Mouse (Mus musculus) CH12.LX (cell line): ENCODE results near the gene Sec22b. TPM values are rescaled to one million over a fixed set of nuclear protein-coding genes. Genes with fewer than 3 reads are reported as not detected.

Source experiments
- DNase-seq: peaks from one replicate; pipeline ENCODE4 v3.0.0-alpha.2; 2013; ENCODE audit errors: extremely low read depth
- H3K27ac ChIP-seq: 2 replicates; pipeline ENCODE4 v1.5.1; 2012; ENCODE audit warnings: low read depth, mild to moderate bottlenecking, control low read depth, moderate library complexity; ENCODE audit not compliant: insufficient read depth
- H3K27me3 ChIP-seq: replicated peaks from 2 replicates; pipeline ENCODE3; 2012; ENCODE audit warnings: inconsistent platforms
- H3K36me3 ChIP-seq, 2 experiments: replicated peaks in 1 of 2; 2 replicates each; pipeline versions ENCODE3 to v1.6.1; 2012; ENCODE audit warnings: inconsistent platforms in 1 of 2, low read length in 1 of 2, mild to moderate bottlenecking in 1 of 2, mixed read lengths in 1 of 2, moderate library complexity in 1 of 2; ENCODE audit not compliant: control insufficient read depth in 1 of 2, insufficient read depth in 1 of 2
- H3K4me1 ChIP-seq, 2 experiments: 2 replicates each; pipeline ENCODE4 v1.6.1; 2012; ENCODE audit warnings: inconsistent platforms in 1 of 2, moderate library complexity in 1 of 2; ENCODE audit not compliant: insufficient read depth in 2 of 2, control insufficient read depth in 1 of 2
- H3K4me2 ChIP-seq: 2 replicates; pipeline ENCODE4 v1.6.1; 2012; ENCODE audit warnings: low read depth, mild to moderate bottlenecking, control low read depth; ENCODE audit not compliant: poor library complexity, insufficient read depth, severe bottlenecking
- H3K4me3 ChIP-seq, 3 experiments: fragments of 150-350 bp in 1 of 3; sonication (generic) in 1 of 3; replicated peaks in 1 of 3; 2 replicates each; pipeline versions ENCODE3 to v1.5.1; 2011 to 2012; ENCODE audit warnings: low read depth in 2 of 3, low read length in 2 of 3, mild to moderate bottlenecking in 2 of 3, moderate library complexity in 2 of 3, control low read depth in 1 of 3, improper control_type of control experiment in 1 of 3, inconsistent platforms in 1 of 3, mixed read lengths in 1 of 3; ENCODE audit not compliant: poor library complexity in 1 of 3
- H3K79me2 ChIP-seq: replicated peaks from 2 replicates; pipeline ENCODE4 v1.6.1; 2012; ENCODE audit warnings: mild to moderate bottlenecking, moderate library complexity; ENCODE audit not compliant: control insufficient read depth, poor library complexity, insufficient read depth, severe bottlenecking; ENCODE audit errors: extremely low read depth
- H3K9ac ChIP-seq: 2 replicates; pipeline ENCODE4 v1.6.1; 2012; ENCODE audit warnings: low read depth, mild to moderate bottlenecking, control low read depth, moderate library complexity; ENCODE audit not compliant: insufficient read depth
- H3K9me3 ChIP-seq: replicated peaks from 2 replicates; pipeline ENCODE3; 2012; ENCODE audit warnings: low read length, inconsistent platforms, mixed read lengths
- CTCF ChIP-seq, 2 experiments: IDR thresholded peaks in 1 of 2; conservative IDR thresholded peaks in 1 of 2; 2 replicates each; pipeline ENCODE4 v1.5.1; 2011 to 2012; ENCODE audit warnings: low read depth in 2 of 2, low read length in 2 of 2, improper control_type of control experiment in 1 of 2, inconsistent platforms in 1 of 2, mild to moderate bottlenecking in 1 of 2, moderate library complexity in 1 of 2
- EP300 ChIP-seq: IDR thresholded peaks from 2 replicates; pipeline ENCODE4 v1.6.1; 2011; ENCODE audit warnings: low read length, improper control_type of control experiment
- IRF4 ChIP-seq: IDR thresholded peaks from 2 replicates; pipeline ENCODE4 v1.6.1; 2014; ENCODE audit warnings: low read depth, mild to moderate bottlenecking, inconsistent platforms, low read length, improper control_type of control experiment
- MAFK ChIP-seq: IDR thresholded peaks from 2 replicates; pipeline ENCODE4 v1.6.1; 2011; ENCODE audit warnings: low read length, improper control_type of control experiment; ENCODE audit not compliant: insufficient replicate concordance
- MAX ChIP-seq: IDR thresholded peaks from 2 replicates; pipeline ENCODE4 v1.6.1; 2011; ENCODE audit warnings: low read length, improper control_type of control experiment
- MEF2A ChIP-seq: IDR thresholded peaks from 2 replicates; pipeline ENCODE4 v1.6.1; 2014; ENCODE audit warnings: low read depth, mild to moderate bottlenecking, inconsistent platforms, low read length, improper control_type of control experiment, borderline replicate concordance
- MYC ChIP-seq: IDR thresholded peaks from 2 replicates; pipeline ENCODE4 v1.6.1; 2011; ENCODE audit warnings: low read depth, mild to moderate bottlenecking, improper control_type of control experiment, low read length
- NELFE ChIP-seq: IDR thresholded peaks from 2 replicates; pipeline ENCODE4 v1.6.1; 2011; ENCODE audit warnings: low read depth, low read length, improper control_type of control experiment
- RAD21 ChIP-seq: IDR thresholded peaks from 2 replicates; pipeline ENCODE4 v1.6.1; 2011; ENCODE audit warnings: low read depth, mild to moderate bottlenecking, low read length, improper control_type of control experiment, moderate library complexity
- SMC3 ChIP-seq: IDR thresholded peaks from 2 replicates; pipeline ENCODE4 v1.6.1; 2011; ENCODE audit warnings: low read depth, low read length, improper control_type of control experiment
- TBP ChIP-seq: conservative IDR thresholded peaks from 2 replicates; pipeline ENCODE4 v1.6.1; 2011; ENCODE audit warnings: low read depth, low read length, improper control_type of control experiment
- USF1 ChIP-seq: IDR thresholded peaks from 2 replicates; pipeline ENCODE4 v1.6.1; 2014; ENCODE audit warnings: low read depth, mild to moderate bottlenecking, inconsistent platforms, low read length, improper control_type of control experiment
- ZMIZ1 ChIP-seq: IDR thresholded peaks from 2 replicates; pipeline ENCODE4 v1.6.1; 2012; ENCODE audit warnings: low read depth, mild to moderate bottlenecking, inconsistent platforms, low read length, improper control_type of control experiment
- ZNF384 ChIP-seq: IDR thresholded peaks from 2 replicates; pipeline ENCODE4 v1.6.1; 2012; ENCODE audit warnings: low read depth, low read length, improper control_type of control experiment, inconsistent platforms
- dilution Hi-C: fragments of 300-500 bp; cut with MboI; formaldehyde crosslinking; loops from 2 replicates; pipeline ENCODE4 v1.14.3; 2020; ENCODE audit warnings: low sequenced_read_pairs; ENCODE audit not compliant: extremely low pct_unique_long_range_greater_than_20kb, extremely low pct_ligation_motif_present
- in situ Hi-C: fragments of 300-500 bp; cut with MboI; formaldehyde crosslinking; loops from 3 replicates; pipeline ENCODE4 v1.14.3; 2019; ENCODE audit warnings: low sequenced_read_pairs, low pct_ligation_motif_present, low pct_unique_long_range_greater_than_20kb, mixed read lengths
- polyA plus RNA-seq: library from polyadenylated mRNA; unstranded; fragments of >175 nt; gene quantifications from 2 replicates; pipeline ENCODE4 v1.2.1, GENCODE M21; 2012; ENCODE audit warnings: low read depth; ENCODE audit not compliant: insufficient read length
- total RNA-seq, 2 experiments: library from RNA; depleted of rRNA; stranded (reverse); fragments of 300-350 nt in 1 of 2; fragments of >200 nt in 1 of 2; gene quantifications; 2 replicates each; pipeline ENCODE4 v1.2.3; 2012 to 2014

Gene Sec22b
- total and polyA plus RNA-seq, 3 experiments: 42.6 to 82.8 (median 82.4) TPM

DNA sequence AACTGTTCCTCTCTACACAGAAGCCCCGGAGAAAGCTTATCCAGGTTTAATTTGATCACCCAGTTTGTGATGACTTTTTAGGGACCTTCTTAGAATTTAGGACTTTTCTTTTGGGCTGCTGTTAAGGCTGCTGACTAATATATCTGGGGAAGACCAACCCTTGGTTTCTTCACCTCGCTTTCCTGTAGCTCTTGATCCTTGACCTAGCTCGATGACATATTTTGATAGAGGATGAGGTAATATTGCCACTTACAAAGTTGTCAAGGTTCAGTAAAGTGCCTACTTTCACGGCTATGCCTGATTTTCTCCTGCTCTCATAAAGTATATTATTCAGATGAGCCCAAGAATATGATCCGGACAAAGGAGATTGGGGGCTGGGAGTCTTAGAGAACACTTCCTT, 596 bp downstream of the Sec22b start:
- no peak for DNase-seq
- TF ChIP-seq EP300 (no peak), MAX (no peak)
- dilution Hi-C loops (no loop called here), in situ Hi-C loops (no loop called here)
- Histone ChIP-seq H3K9me3 (no peaks in the 10 kb centered on the region), H3K27me3 (no peaks in the 10 kb centered on the region), H3K4me2 (peak overlapping the region; percentile 69), H3K79me2 (peaks cover 22% of the 10 kb centered on the region), H3K4me1 (peaks cover 6 to 21% of the 10 kb centered on the region in 2 experiments), H3K27ac (no peak overlapping the region), H3K9ac (peak overlapping the region; percentile 70), H3K36me3 (peaks cover 0 to 18% of the 10 kb centered on the region in 2 experiments), H3K4me3 (peak overlapping the region; percentile 96 to 100 (median 98))

DNA sequence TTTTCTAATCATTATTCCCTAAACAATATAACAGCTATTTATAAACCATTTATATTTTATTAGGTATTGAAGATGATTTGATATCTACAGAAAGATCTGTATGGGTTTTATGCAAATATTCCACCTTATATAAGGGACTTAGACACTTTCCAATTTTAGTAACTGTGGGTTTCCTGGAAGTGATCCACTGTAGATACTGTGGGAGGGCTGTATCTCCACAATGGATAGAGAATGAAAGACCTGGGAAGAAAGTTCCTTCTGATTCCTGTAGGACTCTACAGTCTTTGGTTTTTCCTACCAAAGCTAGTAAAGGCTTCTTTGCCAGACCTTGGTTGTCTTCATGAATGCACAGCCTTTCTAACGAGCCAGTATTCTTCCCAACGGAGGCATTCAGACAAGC, 8.7 kb downstream of the Sec22b start:
- Histone ChIP-seq H3K4me2 (no peak overlapping the region), H3K9ac (no peak overlapping the region), H3K27me3 (no peaks in the 10 kb centered on the region), H3K4me1 (no peaks in the 10 kb centered on the region), H3K9me3 (no peaks in the 10 kb centered on the region)
- in situ Hi-C loops: no loop called here
- TF ChIP-seq ZMIZ1: no peak
- no peak for TF ChIP-seq MAFK
- no peak for TF ChIP-seq IRF4
- TF ChIP-seq USF1: no peak
- TF ChIP-seq TBP: no peak
- TF ChIP-seq, all 38 proteins: peak for 0
- no peak overlapping the region for H3K4me3 ChIP-seq
- peaks cover 14 to 69% of the 10 kb centered on the region in 2 experiments for H3K36me3 ChIP-seq
- H3K79me2 ChIP-seq: peaks cover 11% of the 10 kb centered on the region
- DNase-seq: no peak
- H3K27ac ChIP-seq: no peak overlapping the region
- dilution Hi-C loops: no loop called here

DNA sequence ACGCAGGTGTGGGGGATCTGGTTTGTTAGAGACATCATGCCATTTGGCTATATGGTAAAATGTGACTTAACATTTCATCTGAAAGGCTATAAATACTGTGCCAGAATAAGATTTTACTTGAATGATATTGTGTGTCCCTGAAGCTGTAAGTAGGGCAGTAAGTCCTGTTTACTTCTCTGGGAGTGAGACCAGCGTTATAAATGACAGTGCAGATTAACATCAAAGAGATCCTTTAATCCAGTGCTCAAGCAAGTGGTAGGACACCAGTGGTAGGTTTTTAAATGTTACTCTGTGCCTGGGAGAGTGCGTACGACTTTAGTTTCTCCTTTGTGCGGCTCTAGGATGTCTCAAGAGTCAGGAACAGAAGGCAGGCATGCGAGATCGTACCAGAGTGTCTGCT, 10.1 kb downstream of the Sec22b start:
- no peaks in the 10 kb centered on the region for H3K4me1 ChIP-seq
- H3K27me3 ChIP-seq: no peaks in the 10 kb centered on the region
- no peaks in the 10 kb centered on the region for H3K9me3 ChIP-seq
- no peak overlapping the region for H3K9ac ChIP-seq
- no peak for TF ChIP-seq NELFE
- TF ChIP-seq USF1: no peak
- H3K4me3 ChIP-seq: no peak overlapping the region
- H3K36me3 ChIP-seq: peaks cover 24 to 77% of the 10 kb centered on the region in 2 experiments
- in situ Hi-C loops: no loop called here
- dilution Hi-C loops: no loop called here
- no peak overlapping the region for H3K4me2 ChIP-seq
- no peak overlapping the region for H3K27ac ChIP-seq
- DNase-seq: no peak
- H3K79me2 ChIP-seq: peaks cover 11% of the 10 kb centered on the region

DNA sequence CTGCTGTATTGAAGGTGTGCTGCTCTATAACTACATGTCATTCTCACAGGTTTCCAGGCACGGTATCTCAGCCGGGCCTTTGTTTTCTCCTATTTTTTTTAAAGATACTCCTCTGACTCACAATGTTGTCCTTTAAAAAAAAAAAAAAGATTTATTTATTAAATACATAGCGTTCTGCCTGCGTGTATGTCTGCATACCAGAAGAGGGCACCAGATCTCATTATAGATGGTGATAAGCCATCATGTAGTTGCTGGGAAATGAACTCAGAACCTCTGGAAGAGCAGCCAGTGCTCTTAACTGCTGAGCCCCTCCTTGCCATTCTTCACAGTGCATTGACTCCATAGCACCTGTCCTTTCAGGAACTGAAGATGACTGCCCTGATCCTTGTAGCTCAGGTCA, 14.1 kb downstream of the Sec22b start:
- no peaks in the 10 kb centered on the region for H3K9me3 ChIP-seq
- H3K9ac ChIP-seq: no peak overlapping the region
- no peak for DNase-seq
- no peak overlapping the region for H3K4me2 ChIP-seq
- peaks cover 29 to 79% of the 10 kb centered on the region in 2 experiments for H3K36me3 ChIP-seq
- dilution Hi-C loops: no loop called here
- H3K27me3 ChIP-seq: no peaks in the 10 kb centered on the region
- H3K27ac ChIP-seq: no peak overlapping the region
- no peak overlapping the region for H3K4me3 ChIP-seq
- H3K79me2 ChIP-seq: no peaks in the 10 kb centered on the region
- in situ Hi-C loops: no loop called here
- TF ChIP-seq CTCF (conservative IDR thresholded peaks at IDR 0.05 in 1 of 2, IDR thresholded peaks at IDR 0.05 in 1 of 2; ENCODE audit: low read depth in 2 of 2, low read length in 2 of 2) (peak in 1 of 2 experiments; percentile 49; a peak in 2 of 4 replicates), RAD21 (peak; percentile 21), SMC3 (0 out of 2 replicates have a peak, but pooled peaks have one; percentile 3), ZNF384 (peak; percentile 45; the same call in 1 of the 2 replicates), MYC (no peak), MEF2A (no peak)
- no peaks in the 10 kb centered on the region for H3K4me1 ChIP-seq
